Mouse (Mus musculus) ovary, postnatal 36 days (tissue): ENCODE data around the gene Ndufaf1.

Experiments
- DNase-seq: peaks from one replicate; pipeline ENCODE4 v3.0.0; 2022; ENCODE audit warnings: low spot score, mixed read lengths

Ndufaf1 gene

DNA sequence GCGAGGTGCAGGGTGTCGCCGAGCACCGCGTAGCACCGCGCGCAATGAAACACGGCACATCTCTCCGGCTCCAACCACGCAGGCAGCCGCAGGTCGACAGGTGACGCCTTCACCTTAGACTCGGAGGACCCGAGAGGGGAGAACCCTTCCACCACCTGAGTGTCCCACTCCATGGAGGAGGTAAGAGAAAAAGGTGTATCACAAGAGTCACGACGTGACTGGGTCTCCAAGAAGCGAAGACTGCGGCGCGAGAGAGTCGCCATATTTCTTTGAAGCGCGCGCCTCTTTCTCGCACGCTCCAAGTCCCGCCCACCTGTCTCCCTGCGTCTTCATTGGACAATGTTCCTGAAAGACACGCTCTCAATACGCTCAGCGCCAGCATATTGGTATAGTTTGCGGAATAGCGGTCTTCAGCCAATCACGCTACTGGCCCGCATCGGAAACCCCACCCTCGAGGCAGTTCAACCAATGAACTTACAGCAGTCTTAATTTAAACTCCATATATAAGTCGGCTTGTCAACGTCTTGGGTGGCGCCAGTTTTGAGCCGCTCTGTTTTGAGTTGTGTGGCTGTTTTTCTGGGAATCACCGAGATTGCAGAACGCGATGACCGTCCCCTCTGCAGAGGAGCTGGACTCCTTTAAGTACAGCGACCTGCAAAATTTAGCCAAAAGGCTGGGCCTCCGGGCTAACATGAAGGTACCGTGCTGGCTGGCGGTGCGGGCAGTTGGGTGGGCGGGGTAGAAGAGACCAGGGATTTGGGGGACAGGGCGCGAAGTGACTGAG, 44.2 kb downstream of the Ndufaf1 start, which contains the start of the genes Nusap1 and Oip5:
Gene Nusap1, plus strand, starts transcription at position 100 of the 784 bp plus-strand sequence.
Gene Oip5, minus strand, starts transcription at position 271 of the 784 bp plus-strand sequence.
- DNase-seq: peak; percentile 88

DNA sequence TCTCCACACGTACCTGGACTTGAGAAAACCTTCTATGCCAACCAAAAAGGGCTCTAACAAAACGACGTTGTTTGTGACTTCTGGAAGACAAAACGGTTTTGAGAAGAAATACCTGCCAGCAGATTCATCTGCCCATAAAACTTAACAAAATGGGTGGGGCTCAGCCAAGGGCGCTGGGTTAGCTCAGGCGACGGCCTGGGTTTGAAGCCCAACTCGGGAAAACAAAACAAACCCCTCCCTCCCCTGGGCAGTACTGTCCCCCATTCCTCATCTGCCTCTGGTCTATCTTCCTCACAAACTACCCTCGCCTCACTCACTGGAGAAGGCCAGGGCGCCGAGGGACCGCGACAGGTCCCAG, 44.8 kb downstream of the Ndufaf1 start:
- DNase-seq: no peak

DNA sequence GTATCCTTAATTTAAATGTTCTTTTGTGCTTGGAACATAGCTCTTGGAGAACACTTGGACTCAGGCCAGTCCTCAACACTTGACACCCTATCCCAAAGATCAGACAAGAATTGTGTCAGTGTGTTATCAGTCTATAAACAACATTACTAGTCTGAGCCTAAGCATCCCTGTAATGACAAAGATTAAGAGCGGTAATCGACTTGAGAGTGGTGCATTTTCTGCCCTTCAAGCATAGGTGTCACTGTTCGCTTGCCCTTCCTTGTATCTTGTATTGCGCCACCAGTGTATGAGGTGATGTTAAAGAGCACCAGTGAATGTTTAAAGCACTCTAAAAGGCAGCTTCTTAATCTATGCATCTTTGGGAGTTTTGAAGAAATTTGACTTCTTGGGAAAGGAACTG, 55.6 kb downstream of the Ndufaf1 start:
- no peak for DNase-seq
